Mouse (Mus musculus) forebrain, embryonic 11.5 days (tissue): ENCODE data around the gene Pofut2. TPM values are rescaled to one million over a fixed set of nuclear protein-coding genes. Genes with fewer than 3 reads are reported as not detected.
"Not testable (repeated sequence)": the region's sequence is repeated elsewhere in the genome, so short reads cannot be mapped to it uniquely, and the experiment has no call there.

Experiments used
- ATAC-seq: fragments of 200-750 bp; cut with Nextera tagmentation; replicated peaks from 2 replicates; pipeline ENCODE4 v1.8.0; 2017; ENCODE audit warnings: moderate TSS enrichment; ENCODE audit not compliant: low FRiP score
- DNase-seq: peaks from one replicate; pipeline ENCODE4 v3.0.0-alpha.2; 2017; ENCODE audit warnings: low spot score
- H3K27ac ChIP-seq: fragments of 300-500 bp; sonication (generic); 2 replicates; pipeline ENCODE4 v1.5.1; 2014; ENCODE audit warnings: low read depth, low read length
- H3K27me3 ChIP-seq: fragments of 300-500 bp; sonication (generic); 2 replicates; pipeline ENCODE4 v1.6.1; 2014; ENCODE audit warnings: mild to moderate bottlenecking, low read length, mixed read lengths; ENCODE audit not compliant: control insufficient read depth, insufficient read depth
- H3K36me3 ChIP-seq: fragments of 300-500 bp; sonication (generic); 2 replicates; pipeline ENCODE4 v1.6.1; 2014; ENCODE audit warnings: mild to moderate bottlenecking, low read length, moderate library complexity, mixed read lengths; ENCODE audit not compliant: control insufficient read depth, insufficient read depth
- H3K4me1 ChIP-seq: fragments of 300-500 bp; sonication (generic); replicated peaks from 2 replicates; pipeline ENCODE4 v1.6.1; 2014; ENCODE audit warnings: low read length, mixed read lengths; ENCODE audit not compliant: control insufficient read depth, insufficient read depth
- H3K4me2 ChIP-seq: fragments of 300-500 bp; sonication (generic); 2 replicates; pipeline ENCODE4 v1.6.1; 2014; ENCODE audit warnings: low read depth, mild to moderate bottlenecking, low read length, moderate library complexity, mixed read lengths; ENCODE audit not compliant: severe bottlenecking
- H3K4me3 ChIP-seq: fragments of 300-500 bp; sonication (generic); 2 replicates; pipeline ENCODE4 v1.5.1; 2014; ENCODE audit warnings: low read depth, low read length
- H3K9ac ChIP-seq: fragments of 300-500 bp; sonication (generic); 2 replicates; pipeline ENCODE4 v1.6.1; 2014; ENCODE audit warnings: low read length
- H3K9me3 ChIP-seq: fragments of 300-500 bp; sonication (generic); 2 replicates; pipeline ENCODE4 v1.6.1; 2016; ENCODE audit warnings: low read length, mixed read lengths; ENCODE audit not compliant: control insufficient read depth
- WGBS: fragments of 180-500 bp; shearing (Covaris S2); extraction: QIAGEN DNeasy Blood & Tissue Kit; methylation state at CpG from one replicate; pipeline ENCODE4 v1.1.7; 2014; 5-methylcytosine and 5-hydroxymethylcytosine counted together
- polyA plus RNA-seq: library from polyadenylated mRNA; unstranded; fragments of >200 nt; fragmentation: Nextera tagmentation; extraction: Ambion mirVana; gene quantifications from 2 replicates; pipeline ENCODE4 v1.2.1, GENCODE M21; 2014

Pofut2 gene
- polyA plus RNA-seq, 1 experiment from 2014 or later: 67.0 TPM

GRCm38 (mm10) chr10:77267027-77267426, 8.0 kb downstream of the Pofut2 start:
- DNase-seq: no peak
- no peak for ATAC-seq
- no peak overlapping the region for H3K9ac ChIP-seq
- no peaks in the 10 kb centered on the region for H3K27me3 ChIP-seq
- H3K4me3 ChIP-seq: no peak overlapping the region
- H3K4me1 ChIP-seq: no peaks in the 10 kb centered on the region
- peaks cover 17% of the 10 kb centered on the region for H3K36me3 ChIP-seq
- no peaks in the 10 kb centered on the region for H3K9me3 ChIP-seq
- no peak overlapping the region for H3K4me2 ChIP-seq
- no peak overlapping the region for H3K27ac ChIP-seq
- 95% methylated on average over 14 of the region's 14 CpGs for WGBS

GRCm38 (mm10) chr10:77269129-77269528, 10.1 kb downstream of the Pofut2 start:
- Histone ChIP-seq H3K27me3 (no peaks in the 10 kb centered on the region), H3K27ac (no peak overlapping the region), H3K4me2 (no peak overlapping the region), H3K4me3 (no peak overlapping the region), H3K9me3 (no peaks in the 10 kb centered on the region), H3K9ac (no peak overlapping the region), H3K36me3 (peaks cover 14% of the 10 kb centered on the region), H3K4me1 (no peaks in the 10 kb centered on the region)
- 90% methylated on average over 7 of the region's 7 CpGs for WGBS
- DNase-seq (no peak), ATAC-seq (no peak)

GRCm38 (mm10) chr10:77272980-77273730, 14.1 kb downstream of the Pofut2 start:
- no peaks in the 10 kb centered on the region for H3K9me3 ChIP-seq
- H3K4me3 ChIP-seq: no peak overlapping the region
- 67% methylated on average over 11 of the region's 11 CpGs for WGBS
- ATAC-seq (no peak), DNase-seq (no peak)
- no peaks in the 10 kb centered on the region for H3K27me3 ChIP-seq
- no peak overlapping the region for H3K27ac ChIP-seq
- no peak overlapping the region for H3K4me2 ChIP-seq
- H3K9ac ChIP-seq: no peak overlapping the region
- H3K36me3 ChIP-seq: peaks cover 5% of the 10 kb centered on the region
- no peaks in the 10 kb centered on the region for H3K4me1 ChIP-seq

- H3K36me3 ChIP-seq: peaks cover under 1% of the 10 kb centered on the region
- no peak overlapping the region for H3K9ac ChIP-seq
- no peak overlapping the region for H3K27ac ChIP-seq
- H3K9me3 ChIP-seq: no peaks in the 10 kb centered on the region
- no peak for ATAC-seq
- no peak overlapping the region for H3K4me3 ChIP-seq
- H3K27me3 ChIP-seq: no peaks in the 10 kb centered on the region
- no peak for DNase-seq
- no peaks in the 10 kb centered on the region for H3K4me1 ChIP-seq
- H3K4me2 ChIP-seq: no peak overlapping the region
Observed at GRCm38 (mm10) chr10:77273798-77274197, 14.8 kb downstream of the Pofut2 start.

GRCm38 (mm10) chr10:77282085-77282484, 23.1 kb downstream of the Pofut2 start:
- not testable (repeated sequence) for H3K27ac ChIP-seq, H3K9ac ChIP-seq, H3K27me3 ChIP-seq, H3K4me2 ChIP-seq, H3K9me3 ChIP-seq, H3K4me1 ChIP-seq, H3K4me3 ChIP-seq, H3K36me3 ChIP-seq, ATAC-seq, DNase-seq
- 83% methylated on average over 1 of the region's 1 CpGs for WGBS

GRCm38 (mm10) chr10:77282822-77283221, 23.8 kb downstream of the Pofut2 start:
- Histone ChIP-seq H3K4me3 (no peak overlapping the region), H3K4me1 (no peaks in the 10 kb centered on the region; the same call in 1 of the 2 replicates), H3K36me3 (no peaks in the 10 kb centered on the region), H3K27ac (no peak overlapping the region), H3K27me3 (no peaks in the 10 kb centered on the region), H3K4me2 (no peak overlapping the region), H3K9me3 (no peaks in the 10 kb centered on the region), H3K9ac (no peak overlapping the region)
- WGBS: 19% methylated on average over 6 of the region's 6 CpGs
- peak; percentile 87 for DNase-seq
- ATAC-seq: no peak

GRCm38 (mm10) chr10:77284832-77285231, 25.8 kb downstream of the Pofut2 start:
- Histone ChIP-seq H3K4me2 (no peak overlapping the region), H3K4me1 (no peaks in the 10 kb centered on the region; the same call in 1 of the 2 replicates), H3K27me3 (no peaks in the 10 kb centered on the region), H3K9ac (no peak overlapping the region), H3K4me3 (no peak overlapping the region), H3K36me3 (no peaks in the 10 kb centered on the region), H3K9me3 (no peaks in the 10 kb centered on the region), H3K27ac (no peak overlapping the region)
- 66% methylated on average over 6 of the region's 6 CpGs for WGBS
- ATAC-seq (no peak), DNase-seq (no peak)

GRCm38 (mm10) chr10:77287626-77288025, 28.6 kb downstream of the Pofut2 start:
- Histone ChIP-seq H3K4me1 (no peaks in the 10 kb centered on the region; the same call in 1 of the 2 replicates), H3K36me3 (no peaks in the 10 kb centered on the region), H3K9ac (no peak overlapping the region), H3K27me3 (no peaks in the 10 kb centered on the region), H3K4me2 (no peak overlapping the region), H3K27ac (no peak overlapping the region), H3K9me3 (no peaks in the 10 kb centered on the region), H3K4me3 (no peak overlapping the region)
- DNase-seq (peak; percentile 27), ATAC-seq (no peak)
- WGBS: 93% methylated on average over 8 of the region's 8 CpGs

GRCm38 (mm10) chr10:77288639-77289195, 29.7 kb downstream of the Pofut2 start:
- H3K9me3 ChIP-seq: no peaks in the 10 kb centered on the region
- H3K36me3 ChIP-seq: no peaks in the 10 kb centered on the region
- ATAC-seq: no peak
- H3K4me3 ChIP-seq: no peak overlapping the region
- WGBS: 79% methylated on average over 5 of the region's 5 CpGs
- H3K9ac ChIP-seq: no peak overlapping the region
- no peaks in the 10 kb centered on the region; the same call in 1 of the 2 replicates for H3K4me1 ChIP-seq
- H3K4me2 ChIP-seq: no peak overlapping the region
- no peak for DNase-seq
- H3K27me3 ChIP-seq: no peaks in the 10 kb centered on the region
- no peak overlapping the region for H3K27ac ChIP-seq
